Mouse (Mus musculus) embryonic facial prominence, embryonic 10.5 days (tissue): ENCODE measurements around the gene Srebf1. TPM values are rescaled to one million over a fixed set of nuclear protein-coding genes. Genes with fewer than 3 reads are reported as not detected.

ENCODE experiments used
- DNase-seq: peaks from one replicate; pipeline ENCODE4 v3.0.0-alpha.2; 2017; ENCODE audit warnings: low spot score
- H3K27ac ChIP-seq: fragments of 300-500 bp; sonication (generic); replicated peaks from 2 replicates; pipeline ENCODE4 v1.5.1; 2016; ENCODE audit warnings: mild to moderate bottlenecking
- H3K27me3 ChIP-seq: fragments of 300-500 bp; sonication (generic); replicated peaks from 2 replicates; pipeline ENCODE4 v1.6.1; 2016; ENCODE audit warnings: low read depth, mild to moderate bottlenecking; ENCODE audit not compliant: poor library complexity, severe bottlenecking
- H3K36me3 ChIP-seq: fragments of 300-500 bp; sonication (generic); replicated peaks from 2 replicates; pipeline ENCODE4 v1.6.1; 2016; ENCODE audit warnings: mild to moderate bottlenecking, moderate library complexity
- H3K4me1 ChIP-seq: fragments of 300-500 bp; sonication (generic); 2 replicates; pipeline ENCODE4 v1.6.1; 2016
- H3K4me3 ChIP-seq: fragments of 300-500 bp; sonication (generic); 2 replicates; pipeline ENCODE4 v1.5.1; 2016; ENCODE audit warnings: mild to moderate bottlenecking, moderate library complexity
- H3K9me3 ChIP-seq: fragments of 300-500 bp; sonication (generic); 2 replicates; pipeline ENCODE4 v1.6.1; 2016; ENCODE audit warnings: mild to moderate bottlenecking
- WGBS: fragments of 180-500 bp; shearing (Covaris S2); methylation state at CpG from one replicate; pipeline ENCODE4 v1.1.7; 2016; 5-methylcytosine and 5-hydroxymethylcytosine counted together
- polyA plus RNA-seq: library from polyadenylated mRNA; unstranded; fragments of >200 nt; fragmentation: Nextera tagmentation; extraction: Ambion mirVana; gene quantifications from 2 replicates; pipeline ENCODE4 v1.2.1, GENCODE M21; 2016

Srebf1 gene
- polyA plus RNA-seq, 1 experiment from 2014 or later = 52.1 TPM

GRCm38 (mm10) chr11:60199702-60200184 is 22.6 kb downstream of the Srebf1 start:
- H3K27me3 ChIP-seq = no peaks in the 10 kb centered on the region
- H3K9me3 ChIP-seq = peaks cover 4% of the 10 kb centered on the region
- peaks cover 18% of the 10 kb centered on the region for H3K4me1 ChIP-seq
- WGBS = 20% methylated on average over 18 of the region's 18 CpGs
- H3K4me3 ChIP-seq = no peak overlapping the region
- peak; percentile 90 for DNase-seq
- peak overlapping the region; percentile 75 for H3K27ac ChIP-seq
- peaks cover 100% of the 10 kb centered on the region for H3K36me3 ChIP-seq

GRCm38 (mm10) chr11:60198651-60199050 is 23.7 kb downstream of the Srebf1 start:
- no peaks in the 10 kb centered on the region for H3K27me3 ChIP-seq
- peaks cover 100% of the 10 kb centered on the region for H3K36me3 ChIP-seq
- peaks cover 12% of the 10 kb centered on the region for H3K9me3 ChIP-seq
- 89% methylated on average over 12 of the region's 12 CpGs for WGBS
- DNase-seq = no peak
- H3K4me1 ChIP-seq = peaks cover 19% of the 10 kb centered on the region
- H3K4me3 ChIP-seq = no peak overlapping the region
- no peak overlapping the region for H3K27ac ChIP-seq

GRCm38 (mm10) chr11:60197998-60198619 is 24.3 kb downstream of the Srebf1 start:
- no peak overlapping the region for H3K27ac ChIP-seq
- peaks cover 12% of the 10 kb centered on the region for H3K9me3 ChIP-seq
- H3K27me3 ChIP-seq = no peaks in the 10 kb centered on the region
- no peak overlapping the region for H3K4me3 ChIP-seq
- H3K36me3 ChIP-seq = peaks cover 100% of the 10 kb centered on the region
- no peak for DNase-seq
- peaks cover 19% of the 10 kb centered on the region for H3K4me1 ChIP-seq
- WGBS = 81% methylated on average over 24 of the region's 24 CpGs

- no peak for DNase-seq
- H3K9me3 ChIP-seq = peaks cover 12% of the 10 kb centered on the region
- H3K36me3 ChIP-seq = peaks cover 100% of the 10 kb centered on the region
- H3K27ac ChIP-seq = no peak overlapping the region
- WGBS = 79% methylated on average over 5 of the region's 5 CpGs
- peaks cover 20% of the 10 kb centered on the region for H3K4me1 ChIP-seq
- H3K27me3 ChIP-seq = no peaks in the 10 kb centered on the region
- H3K4me3 ChIP-seq = no peak overlapping the region
These were observed 26.0 kb downstream of the Srebf1 start for GRCm38 (mm10) chr11:60196344-60196743.

GRCm38 (mm10) chr11:60195108-60195507 is 27.3 kb downstream of the Srebf1 start:
- Histone ChIP-seq H3K4me1 (peaks cover 19% of the 10 kb centered on the region), H3K4me3 (no peak overlapping the region), H3K27me3 (no peaks in the 10 kb centered on the region), H3K9me3 (peaks cover 12% of the 10 kb centered on the region), H3K27ac (no peak overlapping the region), H3K36me3 (peaks cover 100% of the 10 kb centered on the region)
- DNase-seq = no peak

GRCm38 (mm10) chr11:60193556-60193955 is 28.8 kb downstream of the Srebf1 start:
- no peak overlapping the region for H3K4me3 ChIP-seq
- peaks cover 12% of the 10 kb centered on the region for H3K9me3 ChIP-seq
- H3K27me3 ChIP-seq = no peaks in the 10 kb centered on the region
- WGBS = 84% methylated on average over 4 of the region's 4 CpGs
- H3K36me3 ChIP-seq = peaks cover 100% of the 10 kb centered on the region
- H3K4me1 ChIP-seq = peaks cover 20% of the 10 kb centered on the region
- H3K27ac ChIP-seq = no peak overlapping the region
- DNase-seq = no peak

GRCm38 (mm10) chr11:60192534-60192933 is 29.8 kb downstream of the Srebf1 start:
- Histone ChIP-seq H3K9me3 (peaks cover 12% of the 10 kb centered on the region), H3K4me3 (no peak overlapping the region), H3K36me3 (peaks cover 100% of the 10 kb centered on the region), H3K27me3 (no peaks in the 10 kb centered on the region), H3K4me1 (peaks cover 20% of the 10 kb centered on the region), H3K27ac (no peak overlapping the region)
- 88% methylated on average over 6 of the region's 6 CpGs for WGBS
- DNase-seq = no peak

- no peak overlapping the region for H3K4me3 ChIP-seq
- peaks cover 100% of the 10 kb centered on the region for H3K36me3 ChIP-seq
- H3K27ac ChIP-seq = peak overlapping the region; percentile 65
- peaks cover 33% of the 10 kb centered on the region for H3K4me1 ChIP-seq
- H3K9me3 ChIP-seq = peaks cover 12% of the 10 kb centered on the region
- H3K27me3 ChIP-seq = no peaks in the 10 kb centered on the region
- 92% methylated on average over 17 of the region's 17 CpGs for WGBS
- DNase-seq = no peak
These were observed 32.2 kb downstream of the Srebf1 start for GRCm38 (mm10) chr11:60190055-60190641.

- 91% methylated on average over 21 of the region's 21 CpGs for WGBS
- no peak for DNase-seq
- H3K9me3 ChIP-seq = peaks cover 7% of the 10 kb centered on the region
These were observed 32.8 kb downstream of the Srebf1 start for GRCm38 (mm10) chr11:60189501-60190040.

GRCm38 (mm10) chr11:60188275-60188853 is 34.0 kb downstream of the Srebf1 start:
- Histone ChIP-seq H3K36me3 (peaks cover 98% of the 10 kb centered on the region), H3K27me3 (no peaks in the 10 kb centered on the region), H3K4me3 (no peak overlapping the region), H3K9me3 (no peaks in the 10 kb centered on the region), H3K4me1 (peaks cover 47% of the 10 kb centered on the region), H3K27ac (no peak overlapping the region)
- 90% methylated on average over 25 of the region's 25 CpGs for WGBS
- DNase-seq = no peak

More at GRCm38 (mm10) chr11:60189501-60190040, 32.8 kb downstream of the Srebf1 start:
- H3K27ac ChIP-seq = no peak overlapping the region; the same call in 1 of the 2 replicates
- peaks cover 100% of the 10 kb centered on the region for H3K36me3 ChIP-seq
- H3K27me3 ChIP-seq = no peaks in the 10 kb centered on the region
- peaks cover 39% of the 10 kb centered on the region for H3K4me1 ChIP-seq
- no peak overlapping the region for H3K4me3 ChIP-seq

GRCm38 (mm10) chr11:60187070-60187469 is 35.3 kb downstream of the Srebf1 start:
- 83% methylated on average over 11 of the region's 11 CpGs for WGBS
- H3K36me3 ChIP-seq = peaks cover 88% of the 10 kb centered on the region
- H3K4me1 ChIP-seq = peaks cover 54% of the 10 kb centered on the region

GRCm38 (mm10) chr11:60185396-60186231 is 36.8 kb downstream of the Srebf1 start:
- DNase-seq = no peak
- no peaks in the 10 kb centered on the region for H3K27me3 ChIP-seq
- H3K4me3 ChIP-seq = no peak overlapping the region
- no peaks in the 10 kb centered on the region for H3K9me3 ChIP-seq
- peaks cover 76% of the 10 kb centered on the region for H3K36me3 ChIP-seq
- H3K4me1 ChIP-seq = peaks cover 68% of the 10 kb centered on the region
- peak overlapping the region; percentile 58 for H3K27ac ChIP-seq
- 84% methylated on average over 20 of the region's 20 CpGs for WGBS

More at GRCm38 (mm10) chr11:60187070-60187469, 35.3 kb downstream of the Srebf1 start:
- Histone ChIP-seq H3K27me3 (no peaks in the 10 kb centered on the region), H3K4me3 (no peak overlapping the region), H3K27ac (no peak overlapping the region), H3K9me3 (no peaks in the 10 kb centered on the region)
- DNase-seq = no peak
